Mouse (Mus musculus) MN1 (cell line): ENCODE results near the gene Rnf141.

Source experiments
- DNase-seq: peaks from one replicate; pipeline ENCODE4 v3.0.0-alpha.2; 2016; ENCODE audit warnings: low spot score

The Rnf141 gene

GRCm38 (mm10) chr7:110768451-110769064, 75.7 kb downstream of the Rnf141 start:
- no peak for DNase-seq

DNA sequence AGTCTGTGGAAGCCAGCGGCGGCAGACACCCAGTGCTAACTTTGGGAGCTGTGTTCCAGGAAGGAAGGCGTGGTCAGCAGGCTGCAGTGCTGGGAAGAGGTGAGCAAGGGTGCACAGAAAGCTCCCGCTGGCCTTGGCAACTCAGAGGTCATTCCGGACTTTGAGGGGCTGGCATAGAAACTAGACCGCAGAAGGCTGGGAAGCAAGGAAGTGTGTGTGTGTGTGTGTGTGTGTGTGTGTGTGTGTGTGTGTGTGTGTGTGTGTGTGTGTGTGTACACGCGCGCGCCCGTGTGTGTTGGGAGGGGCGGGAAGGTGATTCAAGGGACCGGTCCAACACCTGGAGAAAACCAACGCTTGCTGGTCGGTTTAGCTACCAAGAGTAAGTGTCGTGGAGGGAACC, 76.3 kb downstream of the Rnf141 start, which contains the start of gene Ampd3:
Gene Ampd3 (plus strand): TSS at position 206 of the 400 bp plus-strand sequence.
- DNase-seq: no peak

DNA sequence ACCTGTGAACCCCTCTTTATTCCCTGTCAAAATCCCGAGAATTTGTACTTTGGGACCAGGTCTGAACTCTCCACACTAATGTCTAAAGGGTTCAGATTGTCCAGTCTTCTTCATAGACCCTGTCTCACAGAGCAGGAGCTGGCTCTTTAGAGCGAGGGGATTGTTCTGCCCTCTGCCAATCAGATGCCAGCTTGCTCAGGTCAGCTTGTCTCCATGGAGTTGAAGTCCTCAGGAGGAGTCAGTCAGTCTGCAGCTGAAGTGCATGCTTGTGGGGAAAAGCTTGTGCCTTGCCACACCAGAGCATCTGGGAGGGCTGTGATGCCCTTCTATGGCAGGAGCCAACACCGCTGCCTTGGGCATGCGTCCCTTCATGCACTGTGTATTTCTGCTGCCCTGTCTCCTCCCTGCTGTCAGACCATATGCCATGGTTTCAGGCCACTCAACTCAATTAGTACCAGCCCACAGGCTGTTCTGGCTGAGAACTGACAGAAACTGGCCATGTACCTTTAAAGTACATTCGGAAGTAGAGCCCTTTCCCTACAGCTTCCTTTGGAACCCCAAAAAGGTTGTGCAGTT, 81.6 kb downstream of the Rnf141 start:
- DNase-seq: no peak

DNA sequence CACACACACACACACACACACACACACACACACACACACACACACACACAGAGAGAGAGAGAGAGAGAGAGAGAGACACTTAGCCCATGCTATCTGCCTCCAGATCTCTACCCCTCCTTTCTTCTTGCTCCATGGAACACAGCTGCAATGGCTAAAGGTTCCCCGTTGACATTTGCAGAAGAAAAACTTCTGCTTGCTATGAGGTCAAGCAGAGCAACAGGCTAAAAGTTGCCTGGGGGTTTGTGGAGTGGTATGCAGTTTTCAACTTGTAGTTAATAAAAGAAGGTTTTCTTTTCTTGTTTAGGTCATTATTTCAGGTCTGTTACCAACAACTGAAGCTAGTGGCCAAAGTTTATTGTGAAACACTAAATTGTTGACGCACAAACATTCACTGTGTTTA, 87.8 kb downstream of the Rnf141 start:
- DNase-seq: no peak

GRCm38 (mm10) chr7:110753926-110754330, 90.3 kb downstream of the Rnf141 start:
- DNase-seq: no peak

DNA sequence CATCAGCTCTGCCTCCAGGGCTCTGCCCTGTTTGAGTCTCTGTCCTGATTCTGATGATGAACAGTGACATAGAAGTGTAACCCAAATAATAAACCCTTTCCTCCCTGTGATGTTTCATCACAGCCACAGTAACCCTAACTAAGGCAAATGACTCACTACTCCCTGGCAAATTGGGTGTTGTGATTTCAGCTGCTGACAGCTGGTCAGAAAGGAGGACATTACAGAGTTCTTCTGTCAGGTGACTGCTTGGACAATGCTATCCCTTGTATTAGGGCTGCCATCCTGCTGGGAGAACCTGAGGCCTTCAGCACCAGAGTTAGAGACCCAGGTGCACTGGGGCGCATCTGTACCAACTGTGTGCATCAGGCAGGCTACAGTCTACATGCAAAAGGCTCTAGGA, 90.9 kb downstream of the Rnf141 start:
- no peak for DNase-seq

- DNase-seq: no peak
Observed at GRCm38 (mm10) chr7:110751634-110752033, 92.6 kb downstream of the Rnf141 start.

DNA sequence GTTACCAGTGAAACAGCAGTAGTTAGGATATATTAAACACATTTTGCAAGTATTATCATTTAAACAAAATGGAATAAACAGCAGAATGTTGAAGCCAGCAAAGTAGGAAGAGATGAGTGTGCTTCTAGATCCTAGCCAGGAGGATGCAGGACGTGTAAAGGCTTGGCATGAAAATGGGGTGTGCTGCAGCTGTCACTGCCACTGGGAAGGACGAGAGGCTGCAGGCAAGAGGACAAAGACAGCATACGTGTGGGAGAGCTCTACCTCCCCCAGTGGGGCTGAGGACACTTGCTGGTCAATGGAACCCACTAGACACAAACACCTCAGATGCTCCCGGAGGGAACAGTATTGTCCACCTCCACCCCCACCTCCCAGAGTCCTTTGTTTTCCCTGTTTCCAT, 93.4 kb downstream of the Rnf141 start:
- DNase-seq: no peak
